Mouse (Mus musculus): ENCODE results near the gene Gm27235.
"Not testable (repeated sequence)": the region's sequence is repeated elsewhere in the genome, so short reads cannot be mapped to it uniquely, and the experiment has no call there.

Gm27235 gene

GRCm38 (mm10) chr9:35790001-35790400 is at the start of gene Gm27235, which contains the start of gene D730048I06Rik:
TSS of gene Gm27235 (minus strand) at chr9:35790101.
TSS of gene D730048I06Rik (minus strand) at chr9:35790112.
- no peak for DNase-seq (ENCODE audit: inconsistent age in 2 of 2, low spot score in 1 of 2)

- not testable (repeated sequence) for DNase-seq (ENCODE audit: inconsistent age in 2 of 2, low spot score in 1 of 2)
Measured at GRCm38 (mm10) chr9:35817881-35818280, 28.0 kb upstream of the Gm27235 start.

GRCm38 (mm10) chr9:35798146-35798545 is 8.2 kb upstream of the Gm27235 start:
- no peak for DNase-seq (ENCODE audit: inconsistent age in 2 of 2, low spot score in 1 of 2)

GRCm38 (mm10) chr9:35778009-35778408 is 11.9 kb downstream of the Gm27235 start, which contains the start of gene Gm17727:
TSS of gene Gm17727 (minus strand) at chr9:35778109.
- DNase-seq (ENCODE audit: inconsistent age in 2 of 2, low spot score in 1 of 2) = no peak

- no peak for DNase-seq (ENCODE audit: inconsistent age in 2 of 2, low spot score in 1 of 2)
Measured at GRCm38 (mm10) chr9:35756843-35757242, 33.1 kb downstream of the Gm27235 start.

- no peak for DNase-seq (ENCODE audit: inconsistent age in 2 of 2, low spot score in 1 of 2)
Measured at GRCm38 (mm10) chr9:35740749-35741148, 49.2 kb downstream of the Gm27235 start, which contains the start of gene Gm17677. TSS of gene Gm17677 (plus strand) at chr9:35741049.

All from adrenal gland, adult (tissue).